Comparison of ENCODE assay signal across 20 mouse cellular contexts in the genomic region with DNA sequence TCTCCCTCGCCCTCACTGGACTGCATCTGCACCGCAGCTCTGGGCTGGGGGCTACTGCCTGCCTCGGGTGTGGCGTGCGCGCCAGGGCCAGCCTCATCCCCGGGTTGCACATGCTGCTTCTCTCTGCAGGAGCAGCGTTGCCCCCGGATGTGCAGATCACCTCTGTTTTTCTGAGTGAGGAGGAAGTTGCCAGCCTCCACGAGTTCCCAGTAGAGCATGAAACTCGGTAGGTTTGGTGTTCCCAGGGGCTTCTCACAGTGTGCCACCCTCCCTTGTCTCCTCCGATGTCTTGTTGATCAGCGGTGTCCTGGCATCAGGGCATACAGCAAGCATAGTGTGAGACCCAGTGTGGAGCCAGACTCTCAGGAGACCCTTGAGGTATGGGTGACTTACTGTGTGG. TPM values are rescaled to one million over a fixed set of nuclear protein-coding genes. Genes with fewer than 3 reads are reported as not detected.
DNase-seq lines count a peak whose midpoint lies in the region; ATAC-seq and TF ChIP-seq lines count a peak whose summit lies in the region.
"Had no signal": no experiment of that assay in that cellular context is flagged by ENCODE, and none has a peak within 500 bp of the region (broad histone marks: within the 10 kb centered on the region; RNA-seq: fewer than 3 reads in every experiment).

No protein-coding gene starts in this region.

- H3K27me3 ChIP-seq in hindbrain, embryonic 15.5 days, result no peaks in the 10 kb centered on the region
- H3K27me3 ChIP-seq in hindbrain, embryonic 14.5 days (ENCODE audit: control insufficient read depth, insufficient read depth, low read length), result no peaks in the 10 kb centered on the region
- H3K27me3 ChIP-seq in midbrain, postnatal 0 days (ENCODE audit: insufficient read depth, low read length), result no peaks in the 10 kb centered on the region
- no peaks in the 10 kb centered on the region for H3K27me3 ChIP-seq in heart, adult 2 months (ENCODE audit: control insufficient read depth, insufficient read depth, low read length)
- H3K27me3 ChIP-seq: intestine, embryonic 15.5 days; liver, embryonic 12.5 days; stomach, embryonic 15.5 days had no signal

- no peak overlapping the region for H3K9ac ChIP-seq in hindbrain, embryonic 15.5 days
- no peak overlapping the region for H3K9ac ChIP-seq in hindbrain, embryonic 14.5 days
- H3K9ac ChIP-seq in midbrain, postnatal 0 days (replicated peaks; ENCODE audit: low read length, poor library complexity, severe bottlenecking), result no peak overlapping the region
- no peak overlapping the region for H3K9ac ChIP-seq in heart, adult 2 months (ENCODE audit: low read depth, low read length)
- H3K9ac ChIP-seq: intestine, embryonic 15.5 days; liver, embryonic 12.5 days; lung, embryonic 14.5 days; midbrain, embryonic 12.5 days; stomach, embryonic 15.5 days had no signal

- H3K79me2 ChIP-seq in heart, adult 2 months (replicated peaks; ENCODE audit: control insufficient read depth, insufficient read depth, low read length), result no peaks in the 10 kb centered on the region

- TF ChIP-seq CTCF in midbrain, postnatal 0 days (IDR thresholded peaks at IDR 0.05), result no peak
- no peak for TF ChIP-seq CTCF in heart, adult 2 months (IDR thresholded peaks at IDR 0.05)

- DNase-seq in cerebellum, adult 11-12 months, result peak; percentile 54
- no peak for DNase-seq in cerebellum, postnatal 36 days
- DNase-seq in hindbrain, embryonic 14.5 days (ENCODE audit: low spot score), result no peak
- peak; percentile 22 to 33 for DNase-seq in spleen, postnatal 36 days (ENCODE audit: low spot score in 2 of 2)
- no peak for DNase-seq in spleen, postnatal 4 days (ENCODE audit: low spot score in 2 of 2)
- no peak for DNase-seq in midbrain, postnatal 0 days (ENCODE audit: low spot score)
- no peak for DNase-seq in heart, adult 2 months
- DNase-seq: lung, embryonic 14.5 days; lung, postnatal 4 days; right cerebral cortex, postnatal 14 days had no signal

- 64% methylated on average over 13 of the region's 13 CpGs for WGBS in hindbrain, embryonic 15.5 days
- 79% methylated on average over 13 of the region's 13 CpGs for WGBS in hindbrain, embryonic 14.5 days
- WGBS in midbrain, postnatal 0 days, result 83% methylated on average over 13 of the region's 13 CpGs
- 91% methylated on average over 13 of the region's 13 CpGs for WGBS in heart, adult 2 months

- H3K4me2 ChIP-seq in hindbrain, embryonic 15.5 days, result no peak overlapping the region
- no peak overlapping the region for H3K4me2 ChIP-seq in hindbrain, embryonic 14.5 days (replicated peaks)
- H3K4me2 ChIP-seq in midbrain, postnatal 0 days (ENCODE audit: low read depth, low read length, poor library complexity, severe bottlenecking), result no peak overlapping the region
- H3K4me2 ChIP-seq: heart, embryonic 11.5 days; intestine, embryonic 15.5 days; liver, embryonic 12.5 days; lung, embryonic 14.5 days; midbrain, embryonic 12.5 days; stomach, embryonic 15.5 days had no signal

- H3K4me3 ChIP-seq in hindbrain, embryonic 15.5 days, result no peak overlapping the region
- H3K4me3 ChIP-seq in hindbrain, embryonic 14.5 days (replicated peaks; ENCODE audit: low read length), result no peak overlapping the region
- H3K4me3 ChIP-seq in midbrain, postnatal 0 days (ENCODE audit: low read depth, low read length), result no peak overlapping the region
- H3K4me3 ChIP-seq in heart, adult 2 months, result no peak overlapping the region
- H3K4me3 ChIP-seq: intestine, embryonic 15.5 days; limb, embryonic 10.5 days; liver, embryonic 12.5 days; midbrain, embryonic 12.5 days; stomach, embryonic 15.5 days had no signal

- H3K36me3 ChIP-seq in hindbrain, embryonic 15.5 days, result peaks cover 24% of the 10 kb centered on the region
- peaks cover 38% of the 10 kb centered on the region for H3K36me3 ChIP-seq in hindbrain, embryonic 14.5 days (replicated peaks; ENCODE audit: control insufficient read depth, insufficient read depth)
- peaks cover 39% of the 10 kb centered on the region for H3K36me3 ChIP-seq in midbrain, postnatal 0 days (ENCODE audit: insufficient read depth, low read length)
- H3K36me3 ChIP-seq in heart, adult 2 months (ENCODE audit: control insufficient read depth, insufficient read depth, low read length), result no peaks in the 10 kb centered on the region

- TF ChIP-seq EP300 in heart, adult 2 months (IDR thresholded peaks at IDR 0.05; ENCODE audit: insufficient read depth, low read depth, low read length), result no peak

- H3K4me1 ChIP-seq in hindbrain, embryonic 15.5 days (replicated peaks), result peaks cover 50% of the 10 kb centered on the region
- peaks cover 37% of the 10 kb centered on the region for H3K4me1 ChIP-seq in hindbrain, embryonic 14.5 days (replicated peaks; ENCODE audit: control insufficient read depth, insufficient read depth, low read length)
- H3K4me1 ChIP-seq in midbrain, postnatal 0 days (ENCODE audit: insufficient read depth, low read length), result peaks cover 26% of the 10 kb centered on the region
- no peaks in the 10 kb centered on the region for H3K4me1 ChIP-seq in heart, adult 2 months (ENCODE audit: control insufficient read depth, insufficient read depth, low read length)
- H3K4me1 ChIP-seq: intestine, embryonic 15.5 days; liver, embryonic 12.5 days; stomach, embryonic 15.5 days had no signal

- no peak for TF ChIP-seq POLR2A in heart, adult 2 months (IDR thresholded peaks at IDR 0.05; ENCODE audit: insufficient read depth, low read depth, low read length)

- H3K27ac ChIP-seq in hindbrain, embryonic 15.5 days (replicated peaks), result peak overlapping the region; percentile 57
- H3K27ac ChIP-seq in hindbrain, embryonic 14.5 days, result no peak overlapping the region
- H3K27ac ChIP-seq in midbrain, postnatal 0 days (ENCODE audit: low read depth, low read length), result peak overlapping the region; percentile 52; the same call in 1 of the 2 replicates
- H3K27ac ChIP-seq in heart, adult 2 months, result no peak overlapping the region
- H3K27ac ChIP-seq: intestine, embryonic 15.5 days; limb, embryonic 10.5 days; liver, embryonic 12.5 days; midbrain, embryonic 12.5 days; stomach, embryonic 15.5 days had no signal

- no peaks in the 10 kb centered on the region for H3K9me3 ChIP-seq in hindbrain, embryonic 15.5 days
- H3K9me3 ChIP-seq in hindbrain, embryonic 14.5 days (ENCODE audit: control insufficient read depth, low read length), result no peaks in the 10 kb centered on the region
- H3K9me3 ChIP-seq in midbrain, postnatal 0 days (ENCODE audit: low read length), result no peaks in the 10 kb centered on the region
- H3K9me3 ChIP-seq: intestine, embryonic 15.5 days; limb, embryonic 10.5 days; liver, embryonic 12.5 days; midbrain, embryonic 12.5 days; stomach, embryonic 15.5 days had no signal

- intact Hi-C loops in heart, adult 2 months (cut with DNase I), result no loop called here

- ATAC-seq in hindbrain, embryonic 15.5 days (ENCODE audit: low FRiP score, low read depth), result no peak
- no peak for ATAC-seq in hindbrain, embryonic 14.5 days (ENCODE audit: low FRiP score)
- no peak for ATAC-seq in midbrain, postnatal 0 days (ENCODE audit: low FRiP score)
- ATAC-seq: intestine, embryonic 15.5 days; liver, embryonic 12.5 days had no signal

RNA-seq across cellular contexts. Expression of gene Gm6583, which starts 13.5 kb away (rescaled TPM):
- polyA plus RNA-seq in hindbrain, embryonic 15.5 days (2015; fragmentation: Nextera tagmentation; extraction: Ambion mirVana), result 0.10 and 0.25 TPM in 2 replicates
- 0.13 and 0.14 TPM in 2 replicates for polyA plus RNA-seq in hindbrain, embryonic 14.5 days (2014; fragmentation: Nextera tagmentation; extraction: Ambion mirVana)
- total RNA-seq in midbrain, postnatal 0 days (2014; rRNA removed), result not detected in 2 replicates
- polyA plus RNA-seq in midbrain, postnatal 0 days (2015; fragmentation: Nextera tagmentation; extraction: Ambion mirVana), result 0.12 TPM in 1 of 2 replicates, not detected in the other
- total RNA-seq in heart, adult 2 months (2021), result under 1 TPM in 1 of 2 experiments, not detected in 1; 0.10 TPM
- polyA plus RNA-seq in heart, adult 2 months (2012; rRNA removed), result 0.04 TPM in 1 of 2 replicates, not detected in the other
- total RNA-seq: common myeloid progenitor, adult 5-6 weeks; gastrocnemius, postnatal 4 days; heart, postnatal 25 days had no signal

RNA-seq across cellular contexts. Expression of gene Asphd2, which starts 25.3 kb away (rescaled TPM):
- 104 and 106 TPM in 2 replicates for polyA plus RNA-seq in hindbrain, embryonic 15.5 days (2015; fragmentation: Nextera tagmentation; extraction: Ambion mirVana)
- polyA plus RNA-seq in hindbrain, embryonic 14.5 days (2014; fragmentation: Nextera tagmentation; extraction: Ambion mirVana), result 79.3 and 85.9 TPM in 2 replicates
- total RNA-seq in midbrain, postnatal 0 days (2014; rRNA removed), result 167 and 192 TPM in 2 replicates
- polyA plus RNA-seq in midbrain, postnatal 0 days (2015; fragmentation: Nextera tagmentation; extraction: Ambion mirVana), result 153 and 162 TPM in 2 replicates
- under 1 TPM; 0.50 to 0.89 TPM for total RNA-seq in heart, adult 2 months (2021)
- polyA plus RNA-seq in heart, adult 2 months (2012; rRNA removed), result 0.88 and 1.00 TPM in 2 replicates

RNA-seq across cellular contexts. Expression of gene Hps4, which starts 26.4 kb away (rescaled TPM):
- polyA plus RNA-seq in hindbrain, embryonic 15.5 days (2015; fragmentation: Nextera tagmentation; extraction: Ambion mirVana), result 42.0 and 42.7 TPM in 2 replicates
- 32.8 and 36.0 TPM in 2 replicates for polyA plus RNA-seq in hindbrain, embryonic 14.5 days (2014; fragmentation: Nextera tagmentation; extraction: Ambion mirVana)
- total RNA-seq in midbrain, postnatal 0 days (2014; rRNA removed), result 34.9 and 41.1 TPM in 2 replicates
- polyA plus RNA-seq in midbrain, postnatal 0 days (2015; fragmentation: Nextera tagmentation; extraction: Ambion mirVana), result 36.1 and 36.4 TPM in 2 replicates
- 1 to 10 TPM; 8.0 to 8.5 TPM for total RNA-seq in heart, adult 2 months (2021)
- polyA plus RNA-seq in heart, adult 2 months (2012; rRNA removed), result 15.5 and 15.9 TPM in 2 replicates

RNA-seq across cellular contexts. Expression of gene Srrd, which starts 26.5 kb away (rescaled TPM):
- polyA plus RNA-seq in hindbrain, embryonic 15.5 days (2015; fragmentation: Nextera tagmentation; extraction: Ambion mirVana), result 57.6 and 58.9 TPM in 2 replicates
- polyA plus RNA-seq in hindbrain, embryonic 14.5 days (2014; fragmentation: Nextera tagmentation; extraction: Ambion mirVana), result 60.4 and 62.5 TPM in 2 replicates
- total RNA-seq in midbrain, postnatal 0 days (2014; rRNA removed), result 60.5 and 69.6 TPM in 2 replicates
- 49.0 and 59.3 TPM in 2 replicates for polyA plus RNA-seq in midbrain, postnatal 0 days (2015; fragmentation: Nextera tagmentation; extraction: Ambion mirVana)
- total RNA-seq in heart, adult 2 months (2021), result 1 to 10 TPM; 6.5 to 7.3 TPM
- polyA plus RNA-seq in heart, adult 2 months (2012; rRNA removed), result 23.4 and 28.4 TPM in 2 replicates

RNA-seq across cellular contexts. Expression of gene Tfip11, which starts 43.2 kb away (rescaled TPM):
- polyA plus RNA-seq in hindbrain, embryonic 15.5 days (2015; fragmentation: Nextera tagmentation; extraction: Ambion mirVana), result 30.9 and 31.0 TPM in 2 replicates
- 24.9 and 26.4 TPM in 2 replicates for polyA plus RNA-seq in hindbrain, embryonic 14.5 days (2014; fragmentation: Nextera tagmentation; extraction: Ambion mirVana)
- total RNA-seq in midbrain, postnatal 0 days (2014; rRNA removed), result 19.8 and 20.8 TPM in 2 replicates
- 27.4 and 29.0 TPM in 2 replicates for polyA plus RNA-seq in midbrain, postnatal 0 days (2015; fragmentation: Nextera tagmentation; extraction: Ambion mirVana)
- total RNA-seq in heart, adult 2 months (2021), result 10 to 100 TPM; 17.6 to 19.4 TPM
- 16.0 and 18.5 TPM in 2 replicates for polyA plus RNA-seq in heart, adult 2 months (2012; rRNA removed)

Comparison
In these comparisons a context has a peak if more than half of its experiments do, and no peak if none do; other contexts are left out.
1. DNase-seq: peak in cerebellum, adult 11-12 months (single experiment) and spleen, postnatal 36 days (2 of 2); none in cerebellum, postnatal 36 days (0 of 2), hindbrain, embryonic 14.5 days (single experiment), spleen, postnatal 4 days (0 of 2), midbrain, postnatal 0 days (single experiment) and heart, adult 2 months (0 of 2).
2. H3K27ac ChIP-seq: peak in hindbrain, embryonic 15.5 days (single experiment) and midbrain, postnatal 0 days (single experiment); none in hindbrain, embryonic 14.5 days (single experiment) and heart, adult 2 months (single experiment).
3. RNA of gene Asphd2, which starts 25.3 kb away (polyA plus RNA-seq): 153 to 162 TPM in midbrain, postnatal 0 days, 104 to 106 TPM in hindbrain, embryonic 15.5 days and 79.3 to 85.9 TPM in hindbrain, embryonic 14.5 days; 0.88 to 1.00 TPM in heart, adult 2 months; every median in the first group is over 10 times any median in the second.